Comparison of ENCODE assay signal across 8 mouse cellular contexts in the genomic region with DNA sequence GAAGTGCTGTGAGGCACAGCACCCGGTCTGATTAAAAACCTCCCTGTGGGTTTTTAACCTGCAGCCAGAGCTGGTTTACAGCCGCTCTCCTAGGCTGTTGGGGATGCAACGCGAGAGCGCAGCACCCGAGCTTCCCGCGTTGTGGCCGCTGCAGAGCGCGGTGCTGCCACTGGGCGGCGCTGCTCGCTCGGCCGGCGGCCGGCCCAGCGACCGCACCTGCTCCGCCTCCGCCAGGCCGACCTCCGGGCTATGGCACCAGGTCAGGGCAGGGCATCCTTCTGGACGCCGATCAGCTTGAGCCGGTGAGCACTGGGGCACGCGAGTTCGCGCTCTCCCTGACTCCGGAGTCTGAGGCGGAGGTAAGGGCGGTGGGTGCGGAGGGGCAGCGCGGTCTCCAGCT. TPM values are rescaled to one million over a fixed set of nuclear protein-coding genes. Genes with fewer than 3 reads are reported as not detected.
DNase-seq lines count a peak whose midpoint lies in the region; ATAC-seq and TF ChIP-seq lines count a peak whose summit lies in the region.

No protein-coding gene starts in this region.

- in situ Hi-C loops in Patski (cut with MboI; ENCODE audit: low pct_unique_long_range_greater_than_20kb): no loop called here

- H3K36me3 ChIP-seq in heart, embryonic 13.5 days: no peaks in the 10 kb centered on the region
- H3K36me3 ChIP-seq in kidney, postnatal 0 days (ENCODE audit: insufficient read depth, low read length): no peaks in the 10 kb centered on the region
- no peaks in the 10 kb centered on the region for H3K36me3 ChIP-seq in neural tube, embryonic 14.5 days (ENCODE audit: control insufficient read depth, insufficient read depth, low read length)

- POLR2A ChIA-PET in Patski (lab: Charles Lee): no interaction called here

- peak overlapping the region; percentile 79 for H3K9ac ChIP-seq in heart, embryonic 13.5 days
- peak overlapping the region; percentile 54 for H3K9ac ChIP-seq in kidney, postnatal 0 days (ENCODE audit: low read depth, low read length)
- H3K9ac ChIP-seq in neural tube, embryonic 14.5 days (replicated peaks; ENCODE audit: low read depth, low read length): no peak overlapping the region

- CTCF ChIA-PET in Patski (lab: Charles Lee): interaction anchor here (0.8 to 4.0 kb wide), 17 partner anchors 9 to 146 kb away, joined by 3 to 15 read pairs (median 4); a partner anchor contains a TSS

- H3K4me2 ChIP-seq in heart, embryonic 13.5 days: peak overlapping the region; percentile 89
- peak overlapping the region; percentile 67 for H3K4me2 ChIP-seq in kidney, postnatal 0 days (ENCODE audit: low read length)
- H3K4me2 ChIP-seq in neural tube, embryonic 14.5 days (ENCODE audit: low read depth, low read length): peak overlapping the region; percentile 47

- H3K9me3 ChIP-seq in heart, embryonic 13.5 days: no peaks in the 10 kb centered on the region
- H3K9me3 ChIP-seq in kidney, postnatal 0 days (replicated peaks; ENCODE audit: low read length): no peaks in the 10 kb centered on the region
- H3K9me3 ChIP-seq in neural tube, embryonic 14.5 days (ENCODE audit: control insufficient read depth, low read length): no peaks in the 10 kb centered on the region

- WGBS in heart, embryonic 13.5 days: under 1% methylated on average over 37 of the region's 37 CpGs
- WGBS in kidney, postnatal 0 days: 2% methylated on average over 37 of the region's 37 CpGs
- WGBS in neural tube, embryonic 14.5 days: 1% methylated on average over 34 of the region's 37 CpGs

- H3K27me3 ChIP-seq in Patski: no peaks in the 10 kb centered on the region
- H3K27me3 ChIP-seq in heart, embryonic 13.5 days (replicated peaks): peaks cover 14% of the 10 kb centered on the region; the same call in 1 of the 2 replicates
- H3K27me3 ChIP-seq in kidney, postnatal 0 days (ENCODE audit: insufficient read depth, low read length): no peaks in the 10 kb centered on the region
- H3K27me3 ChIP-seq in neural tube, embryonic 14.5 days (ENCODE audit: control insufficient read depth, insufficient read depth, low read length): no peaks in the 10 kb centered on the region

- no peak overlapping the region for H3K27ac ChIP-seq in heart, embryonic 13.5 days (replicated peaks)
- no peak overlapping the region for H3K27ac ChIP-seq in kidney, postnatal 0 days
- no peak overlapping the region for H3K27ac ChIP-seq in neural tube, embryonic 14.5 days (ENCODE audit: low read depth, low read length)

- ATAC-seq in Patski: peak; percentile 34
- no peak; the same call in 1 of the 2 replicates for ATAC-seq in heart, embryonic 13.5 days (ENCODE audit: extremely low read depth, insufficient number of reproducible peaks, low FRiP score, low TSS enrichment)
- ATAC-seq in kidney, postnatal 0 days (replicated peaks; ENCODE audit: low FRiP score, low read depth): peak; percentile 43
- peak; percentile 15; the same call in 1 of the 2 replicates for ATAC-seq in neural tube, embryonic 14.5 days (ENCODE audit: low read depth)

- no peak for TF ChIP-seq CTCF in Patski (IDR thresholded peaks at IDR 0.05)
- peak; percentile 72 for TF ChIP-seq CTCF in kidney, postnatal 0 days (IDR thresholded peaks at IDR 0.05; ENCODE audit: low read depth)

- H3K4me1 ChIP-seq in heart, embryonic 13.5 days: peaks cover 27% of the 10 kb centered on the region
- H3K4me1 ChIP-seq in kidney, postnatal 0 days (replicated peaks; ENCODE audit: insufficient read depth, low read length): peaks cover 8% of the 10 kb centered on the region; the same call in 1 of the 2 replicates
- no peaks in the 10 kb centered on the region for H3K4me1 ChIP-seq in neural tube, embryonic 14.5 days (ENCODE audit: control insufficient read depth, insufficient read depth, low read length)

- DNase-seq in 416B (ENCODE audit: low read depth) (peak; percentile 59), Patski (ENCODE audit: low read depth, low spot score) (no peak)
- peak; percentile 76 for DNase-seq in embryo, embryonic 10 days (ENCODE audit: low spot score)
- peak; percentile 72 for DNase-seq in kidney, postnatal 0 days (ENCODE audit: low spot score)
- DNase-seq in lung, adult 18-20 months: peak; percentile 30 to 56
- DNase-seq in thymus, postnatal 25 days: peak; percentile 70

- H3K4me3 ChIP-seq in heart, embryonic 13.5 days: peak overlapping the region; percentile 53
- peak overlapping the region; percentile 34 for H3K4me3 ChIP-seq in kidney, postnatal 0 days (replicated peaks; ENCODE audit: low read depth, low read length)
- H3K4me3 ChIP-seq in neural tube, embryonic 14.5 days (ENCODE audit: low read depth, low read length): peak overlapping the region; percentile 14

RNA-seq across cellular contexts. Expression of a gene that starts 36.3 kb away (rescaled TPM):
- polyA plus RNA-seq in Patski (2021): 40.3 TPM
- polyA plus RNA-seq in heart, embryonic 13.5 days (2015; fragmentation: Nextera tagmentation; extraction: Ambion mirVana): 7.3 and 7.8 TPM in 2 replicates
- 28.6 and 29.6 TPM in 2 replicates for polyA plus RNA-seq in kidney, postnatal 0 days (2015; fragmentation: Nextera tagmentation; extraction: Ambion mirVana)
- 8.5 and 11.2 TPM in 2 replicates for polyA plus RNA-seq in neural tube, embryonic 14.5 days (2014; fragmentation: Nextera tagmentation; extraction: Ambion mirVana)
